Mouse (Mus musculus): ENCODE measurements around the gene Gm49361.

DNA sequence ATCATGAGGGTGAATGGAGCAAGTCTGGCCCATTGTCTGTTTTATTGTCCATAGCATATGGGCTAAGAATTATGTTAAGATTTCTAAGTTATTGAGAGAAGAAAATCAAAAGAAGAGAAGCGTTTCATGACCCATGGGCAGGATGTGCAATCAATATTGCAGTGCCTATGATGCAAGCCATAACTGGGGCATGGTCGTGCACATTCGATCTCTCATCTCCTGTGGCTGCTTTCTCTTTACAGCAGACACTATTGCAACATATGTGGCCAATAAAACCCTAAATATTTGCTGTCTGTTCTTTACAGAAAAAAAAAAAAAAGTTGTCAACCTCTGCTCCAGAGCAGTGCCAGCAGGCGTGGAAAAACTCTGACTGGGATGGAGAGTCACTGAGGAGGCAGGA, 10.2 kb upstream of the Gm49361 start:
- TF ChIP-seq CTCF (IDR thresholded peaks at IDR 0.05; ENCODE audit: control insufficient read depth, insufficient read depth, insufficient replicate concordance, low read depth, low read length) (no peak), POLR2A (IDR thresholded peaks at IDR 0.05; ENCODE audit: control insufficient read depth, low read depth, low read length) (no peak)
